Comparison of ENCODE assay signal across 7 mouse cellular contexts in the genomic region with DNA sequence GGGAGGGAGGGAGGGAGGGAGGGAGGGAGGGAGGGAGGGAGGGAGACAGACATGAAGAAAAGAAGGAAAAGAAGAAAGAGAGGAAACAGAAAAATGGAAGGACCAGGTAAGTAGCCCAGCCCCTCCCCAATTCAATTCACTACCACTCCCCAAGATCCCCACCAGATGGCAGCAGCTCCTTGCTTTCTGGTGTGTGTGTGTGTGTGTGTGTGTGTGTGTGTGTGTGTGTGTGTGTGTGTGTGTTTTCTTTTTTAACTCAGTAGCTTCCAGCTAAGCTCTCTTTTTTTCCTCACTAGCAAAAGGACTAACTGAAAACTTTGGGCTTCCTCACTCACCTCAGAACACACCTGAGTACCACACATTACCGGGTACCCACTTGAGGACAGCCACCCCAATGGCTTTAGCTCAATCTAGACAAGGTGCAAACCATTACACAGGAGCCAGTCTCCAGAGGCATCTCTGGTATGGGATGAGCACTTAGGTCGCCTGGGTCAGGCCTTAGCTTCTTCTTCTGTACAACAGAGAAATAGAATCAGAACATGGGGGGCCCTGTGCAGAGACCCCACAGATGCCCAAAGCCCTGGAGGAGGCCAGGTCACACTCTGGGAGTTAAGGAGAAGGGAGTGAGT.
DNase-seq lines count a peak whose midpoint lies in the region; ATAC-seq and TF ChIP-seq lines count a peak whose summit lies in the region.

No protein-coding gene starts in this region.

- H3K36me3 ChIP-seq in forebrain, postnatal 0 days (ENCODE audit: insufficient read depth), result 0 out of 2 replicates have a peak, but pooled peaks cover 2% of the 10 kb centered on the region

- H3K9me3 ChIP-seq in forebrain, postnatal 0 days (ENCODE audit: low read length), result no peaks in the 10 kb centered on the region

- no peak overlapping the region for H3K27ac ChIP-seq in forebrain, postnatal 0 days (ENCODE audit: low read depth, low read length)

- H3K4me2 ChIP-seq in forebrain, postnatal 0 days (ENCODE audit: low read depth), result no peak overlapping the region

- H3K4me1 ChIP-seq in forebrain, postnatal 0 days (ENCODE audit: insufficient read depth), result no peaks in the 10 kb centered on the region

- H3K27me3 ChIP-seq in forebrain, postnatal 0 days (ENCODE audit: insufficient read depth, low read length), result no peaks in the 10 kb centered on the region

- ATAC-seq in forebrain, postnatal 0 days, result peak; percentile 46; the same call in 1 of the 2 replicates

- no peak overlapping the region for H3K4me3 ChIP-seq in forebrain, postnatal 0 days (ENCODE audit: low read depth, low read length)

- DNase-seq in urinary bladder, postnatal 25 days (ENCODE audit: low spot score), result peak; percentile 49
- no peak for DNase-seq in urinary bladder, postnatal 10 days (ENCODE audit: low spot score)
- DNase-seq in adrenal gland, postnatal 25 days, result peak; percentile 49
- DNase-seq in forebrain, postnatal 0 days, result peak; percentile 86
- DNase-seq in kidney, postnatal 4 days, result peak; percentile 72 to 76
- DNase-seq in mesoderm, embryonic 11.5 days (ENCODE audit: low read depth, low spot score), result peak; percentile 47
- peak; percentile 70 for DNase-seq in right cerebral cortex, postnatal 14 days

- no peak overlapping the region for H3K9ac ChIP-seq in forebrain, postnatal 0 days

- 57% methylated on average over 2 of the region's 2 CpGs for WGBS in forebrain, postnatal 0 days

- TF ChIP-seq CTCF in forebrain, postnatal 0 days (IDR thresholded peaks at IDR 0.05; ENCODE audit: low read depth), result peak; percentile 93
